Mouse (Mus musculus) cerebellum, postnatal 4 days (tissue): ENCODE results near the gene Rbm11.
A peak's percentile ranks its signal among the peaks of the same experiment; 100 is the strongest.

ENCODE experiments used
- DNase-seq, 2 experiments: peaks; one replicate each; pipeline ENCODE4 v3.0.0; 2022; ENCODE audit warnings: low spot score in 2 of 2, mixed read lengths in 1 of 2

The Rbm11 gene

DNA sequence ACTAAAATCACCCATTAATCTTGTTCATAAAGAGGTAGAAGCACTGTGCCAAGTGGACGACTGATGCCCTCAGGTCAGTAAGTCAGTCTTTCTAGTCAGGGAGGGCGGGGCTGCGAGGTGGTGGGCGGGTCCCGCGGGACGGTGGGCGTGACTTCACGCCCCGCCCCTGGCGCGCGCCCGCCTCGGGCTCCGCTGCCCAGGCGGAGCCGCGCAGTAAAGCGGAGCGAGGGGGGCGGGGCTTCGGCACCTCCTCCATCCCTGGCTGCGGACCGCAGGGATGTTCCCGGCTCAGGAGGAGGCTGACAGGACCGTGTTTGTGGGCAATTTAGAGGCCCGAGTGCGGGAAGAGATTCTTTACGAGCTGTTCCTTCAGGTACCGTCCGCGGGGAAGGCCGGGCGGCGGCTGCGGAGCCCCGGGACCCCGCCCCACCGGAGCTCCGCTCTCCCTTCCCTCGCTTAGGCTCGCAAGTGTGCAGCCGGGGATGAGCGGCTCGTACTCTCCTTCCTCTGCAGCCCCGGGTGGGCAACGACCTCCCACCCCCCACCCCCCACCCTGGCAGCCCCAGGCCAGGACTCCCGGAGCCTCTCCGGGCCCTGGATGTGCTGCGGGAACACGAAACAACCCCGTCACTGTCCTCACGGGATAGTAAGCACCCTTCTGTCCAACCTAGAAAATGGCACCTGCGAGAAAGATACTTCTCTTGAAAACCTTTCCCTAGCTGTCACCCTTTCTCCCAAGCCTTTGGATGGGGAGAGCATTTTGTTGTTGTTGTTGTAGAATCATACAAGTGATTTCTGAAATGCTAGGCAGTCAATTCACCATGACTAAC is at the start of gene Rbm11:
Rbm11 (plus strand) TSS at position 174 of the 830 bp plus-strand sequence.
- DNase-seq, result peak; percentile 47 to 80

DNA sequence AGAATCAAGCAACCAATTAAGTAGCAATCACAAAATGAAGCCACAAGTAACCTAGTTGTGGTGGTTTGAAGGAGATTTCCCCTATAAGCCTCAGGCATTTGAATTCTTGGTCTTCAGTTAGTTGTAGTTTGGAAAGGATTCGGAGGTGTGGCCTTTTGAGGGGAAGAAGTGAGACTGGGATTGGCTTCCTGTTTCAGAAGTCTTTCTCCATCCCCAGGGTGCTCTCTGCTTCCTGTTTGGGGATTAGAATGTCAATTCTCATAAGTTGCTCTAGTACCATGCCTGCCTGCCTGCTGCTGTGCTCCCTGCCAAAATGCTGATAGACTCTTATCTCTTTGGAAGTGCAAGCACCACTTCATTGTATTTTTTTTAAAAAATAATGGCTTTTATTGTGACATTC is 47.3 kb upstream of the Rbm11 start:
- DNase-seq, result no peak

DNA sequence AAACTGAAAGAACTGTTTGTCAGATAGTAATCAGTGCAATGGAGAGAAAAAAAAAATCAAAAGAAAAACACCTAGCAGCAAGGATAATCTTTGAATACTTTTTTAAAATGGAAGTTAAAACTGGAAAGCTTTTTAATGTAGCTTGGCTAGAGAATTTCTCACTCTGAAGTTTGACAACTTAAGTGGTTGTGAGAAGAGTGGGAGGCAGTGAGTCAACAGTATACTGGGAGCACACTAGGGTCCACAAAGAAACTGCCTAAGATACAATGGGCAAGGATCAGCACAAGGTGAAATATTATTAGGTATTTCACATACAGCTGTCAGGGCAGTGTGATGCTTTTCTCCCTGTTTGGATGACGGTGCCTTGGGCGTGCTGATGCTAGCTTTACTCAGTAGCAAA is 29.7 kb upstream of the Rbm11 start:
- no peak for DNase-seq

DNA sequence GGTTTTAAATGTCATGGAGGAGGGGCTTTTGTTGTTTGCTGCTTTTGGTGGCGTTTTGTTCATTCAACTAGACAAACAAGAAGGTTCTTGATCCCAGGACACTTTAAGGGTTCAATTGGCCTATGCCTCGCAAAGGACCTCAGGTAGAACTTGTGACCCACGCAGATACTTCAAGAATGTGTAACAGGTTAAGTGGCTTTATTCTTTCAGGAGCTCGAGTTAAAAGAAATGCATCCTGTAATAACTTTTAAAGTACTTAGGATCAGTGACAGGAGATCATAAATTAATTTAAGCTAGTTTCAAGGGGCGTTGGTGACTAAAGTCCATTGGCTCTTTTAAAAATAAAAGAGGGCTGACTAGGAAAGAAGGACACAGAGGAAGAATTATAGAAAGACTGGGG is 10.4 kb upstream of the Rbm11 start:
- DNase-seq, result no peak

DNA sequence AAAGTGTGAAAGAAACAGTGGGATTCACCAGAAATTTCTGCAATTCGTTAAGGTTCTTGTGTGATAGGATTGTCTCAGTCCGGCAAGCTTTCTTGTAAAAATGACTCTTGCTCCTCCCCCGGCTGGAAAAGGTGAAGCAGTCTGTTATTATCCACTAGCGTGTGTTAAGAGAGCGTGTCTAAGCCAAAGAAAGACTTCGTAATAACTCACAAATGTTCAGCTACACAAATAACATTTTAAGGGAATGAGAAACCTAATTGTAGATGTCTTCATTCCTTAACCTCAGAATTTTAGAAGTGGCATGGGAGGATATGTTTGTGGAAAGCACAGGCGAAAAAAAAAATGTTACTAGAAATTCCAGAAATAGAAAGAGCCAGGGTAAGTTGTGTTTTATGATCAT is 6.7 kb upstream of the Rbm11 start, which contains the start of gene Lipi:
Lipi (minus strand) TSS at position 101 of the 400 bp plus-strand sequence.
- DNase-seq, result no peak

DNA sequence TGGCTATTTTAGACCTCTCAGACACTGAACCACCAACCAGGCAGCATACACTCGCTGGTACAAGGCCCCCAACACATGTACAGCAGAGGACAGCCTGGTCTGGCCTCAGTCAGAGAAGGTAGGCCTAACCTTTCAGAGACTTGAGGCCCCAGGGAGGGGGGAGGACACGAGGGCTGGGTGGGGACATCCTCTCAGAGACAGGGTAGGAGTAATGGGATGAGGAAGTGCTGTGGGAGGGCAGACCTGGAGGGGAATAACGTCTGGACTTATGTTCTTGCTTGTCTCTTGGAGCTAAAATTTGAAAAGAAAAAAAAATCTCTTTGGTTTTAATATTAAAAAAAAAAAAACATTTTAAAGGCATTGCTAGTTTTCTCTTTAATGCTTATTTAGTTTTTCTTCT is 6.2 kb upstream of the Rbm11 start:
- no peak for DNase-seq

DNA sequence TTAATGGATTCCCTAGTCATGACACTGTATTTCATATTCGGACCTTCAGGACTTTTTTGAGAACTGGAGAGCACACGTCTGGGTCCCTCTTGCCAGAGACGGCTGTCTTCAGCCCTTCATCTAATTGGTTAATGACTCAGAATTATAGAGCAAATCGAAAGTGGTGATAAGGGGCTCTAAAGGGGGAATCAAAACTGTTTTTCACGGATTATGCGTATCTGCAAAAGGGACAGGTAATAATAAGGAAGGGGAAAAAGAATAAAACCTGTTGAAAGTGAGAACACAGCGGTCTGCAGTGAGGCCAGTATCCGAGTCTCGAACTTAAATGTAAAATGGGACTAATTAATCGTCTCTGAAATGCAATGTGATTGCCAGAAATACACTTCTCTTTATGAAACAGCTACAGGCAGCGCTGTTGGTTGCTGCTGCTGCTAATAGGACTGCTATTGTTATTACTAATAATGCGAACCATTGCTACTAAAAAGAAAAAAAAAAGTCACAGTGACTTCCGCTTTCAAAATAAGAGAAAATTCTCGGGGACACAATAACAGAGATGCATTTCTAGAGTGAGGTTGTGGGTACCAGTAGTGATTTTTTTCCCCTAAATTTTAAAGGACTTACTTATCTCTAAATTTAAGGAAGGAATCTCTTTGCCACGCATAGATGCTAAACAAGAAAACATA is 998 bp downstream of the Rbm11 start:
- DNase-seq, result no peak

DNA sequence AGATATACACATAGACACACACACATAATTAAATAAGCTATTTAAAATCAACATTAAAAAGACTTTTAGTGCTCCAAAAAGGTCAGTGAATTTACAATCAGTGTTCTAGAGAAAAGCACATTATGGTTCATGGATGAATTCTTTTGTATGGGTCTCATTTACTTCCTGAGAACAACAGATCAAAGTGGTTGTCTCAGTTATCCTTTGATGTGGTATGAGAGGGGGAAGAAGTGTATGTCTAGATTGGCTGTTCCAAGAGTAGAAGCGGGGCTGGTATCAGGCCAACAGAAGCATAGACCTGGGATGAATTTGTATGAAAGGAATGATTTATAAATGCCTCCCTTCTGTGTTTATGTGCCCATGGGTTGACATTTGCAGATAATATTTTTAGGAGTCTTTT is 13.8 kb downstream of the Rbm11 start:
- no peak for DNase-seq

DNA sequence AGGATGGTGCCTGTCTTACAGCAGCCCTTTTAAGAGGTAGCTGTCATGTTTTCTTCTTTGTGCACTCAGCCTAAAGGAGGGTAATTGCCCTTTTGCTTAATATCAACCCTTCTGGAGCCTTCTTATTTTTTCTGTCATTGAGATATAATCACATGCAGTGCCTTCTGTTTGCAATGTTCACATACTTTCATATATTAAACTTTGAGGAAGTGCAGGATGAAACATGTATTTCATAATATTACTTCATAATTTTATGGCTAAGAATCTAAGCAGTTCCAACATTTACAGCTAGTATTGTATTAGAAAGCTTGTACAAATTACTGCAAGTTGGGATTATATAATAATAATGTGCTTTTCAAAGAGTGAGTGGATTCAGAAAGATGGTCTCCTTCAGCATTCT is 19.9 kb downstream of the Rbm11 start:
- DNase-seq, result no peak

DNA sequence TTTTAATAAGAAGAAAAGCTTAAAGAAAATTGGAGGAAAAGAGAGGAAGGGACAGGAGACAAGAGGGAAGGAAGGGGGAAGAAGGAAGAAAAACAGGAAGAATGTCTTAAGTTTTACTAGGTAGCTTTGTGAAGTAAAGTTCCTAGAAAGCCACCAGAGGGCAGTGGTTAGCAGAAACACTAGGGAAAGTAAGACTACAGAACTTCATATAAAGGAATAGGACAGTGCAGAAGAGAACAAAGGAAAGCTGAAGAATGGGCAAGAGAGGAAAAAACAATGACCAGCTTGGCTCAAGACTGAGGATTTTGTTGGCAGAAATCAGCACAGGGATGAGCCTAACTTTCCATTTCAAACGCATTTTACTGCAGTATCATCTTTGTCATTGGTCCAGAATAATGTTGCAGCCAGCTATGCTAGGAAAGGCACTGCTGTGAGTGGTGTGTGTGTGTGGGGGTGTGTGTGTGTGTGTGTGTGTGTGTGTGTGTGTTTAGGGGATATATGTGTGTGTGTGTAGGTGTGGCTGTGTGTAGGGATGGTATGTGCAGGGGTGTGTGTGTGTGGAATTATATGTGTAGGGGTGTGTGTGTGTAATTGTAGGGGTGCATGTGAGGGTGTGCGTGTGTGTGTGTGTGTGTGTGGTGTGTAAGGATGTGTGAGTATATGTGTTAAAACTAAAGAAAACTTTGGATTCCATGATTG is 25.2 kb downstream of the Rbm11 start:
- peak in 1 of 2 experiments; percentile 18 for DNase-seq

DNA sequence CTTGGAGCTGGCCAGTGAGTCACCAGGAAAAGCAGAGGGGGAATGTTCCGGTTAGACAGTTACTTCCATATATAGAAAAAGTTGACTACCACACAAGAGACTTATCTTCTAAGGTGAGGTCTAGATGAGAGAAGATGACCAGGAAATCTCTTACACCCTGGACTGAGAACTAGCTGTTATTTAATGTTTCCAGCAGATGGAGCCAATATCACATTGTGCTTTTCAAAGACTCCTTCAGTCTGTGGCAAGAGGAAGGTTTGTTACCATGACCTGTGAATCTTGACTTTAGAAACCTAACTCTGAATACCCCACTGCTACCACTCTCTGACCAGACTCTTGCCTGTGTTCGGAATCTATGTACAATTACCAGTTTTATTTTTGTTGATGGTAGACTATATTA is 35.2 kb downstream of the Rbm11 start:
- no peak for DNase-seq
